Mouse (Mus musculus): ENCODE measurements around the gene Smc1b. TPM values are rescaled to one million over a fixed set of nuclear protein-coding genes. Genes with fewer than 3 reads are reported as not detected.

The Smc1b gene
- polyA plus RNA-seq, 1 experiment from 2014 or later, result 0.11 TPM

- no peaks in the 10 kb centered on the region for H3K9me3 ChIP-seq (replicated peaks; ENCODE audit: control insufficient read depth, low read length)
- WGBS (ENCODE audit: insufficient replicate concordance), result 82% methylated on average over 5 of the region's 5 CpGs
- no peaks in the 10 kb centered on the region; the same call in 1 of the 2 replicates for H3K27me3 ChIP-seq (ENCODE audit: control insufficient read depth, insufficient read depth, low read length)
- H3K4me1 ChIP-seq (ENCODE audit: control insufficient read depth, insufficient read depth, low read length), result no peaks in the 10 kb centered on the region
- ATAC-seq (replicated peaks; ENCODE audit: insufficient number of reproducible peaks, low FRiP score, low TSS enrichment), result no peak
- H3K27ac ChIP-seq (ENCODE audit: low read depth, low read length), result no peak overlapping the region
- H3K9ac ChIP-seq (ENCODE audit: low read depth, low read length), result no peak overlapping the region
- no peak overlapping the region for H3K4me3 ChIP-seq (ENCODE audit: low read depth, low read length)
- H3K36me3 ChIP-seq (ENCODE audit: control insufficient read depth, insufficient read depth, low read length), result no peaks in the 10 kb centered on the region
- H3K4me2 ChIP-seq, result no peak overlapping the region
These were observed 12.5 kb upstream of the Smc1b start for GRCm38 (mm10) chr15:85144249-85144648.

- H3K9me3 ChIP-seq (replicated peaks; ENCODE audit: control insufficient read depth, low read length), result no peaks in the 10 kb centered on the region
- H3K27me3 ChIP-seq (ENCODE audit: control insufficient read depth, insufficient read depth, low read length), result no peaks in the 10 kb centered on the region; the same call in 1 of the 2 replicates
- no peak overlapping the region for H3K4me2 ChIP-seq
- H3K27ac ChIP-seq (ENCODE audit: low read depth, low read length), result no peak overlapping the region
- ATAC-seq (replicated peaks; ENCODE audit: insufficient number of reproducible peaks, low FRiP score, low TSS enrichment), result no peak
- no peaks in the 10 kb centered on the region for H3K36me3 ChIP-seq (ENCODE audit: control insufficient read depth, insufficient read depth, low read length)
- H3K9ac ChIP-seq (ENCODE audit: low read depth, low read length), result no peak overlapping the region
- H3K4me3 ChIP-seq (ENCODE audit: low read depth, low read length), result no peak overlapping the region
- no peaks in the 10 kb centered on the region for H3K4me1 ChIP-seq (ENCODE audit: control insufficient read depth, insufficient read depth, low read length)
- 98% methylated on average over 1 of the region's 1 CpGs for WGBS (ENCODE audit: insufficient replicate concordance)
These were observed 12.0 kb upstream of the Smc1b start for GRCm38 (mm10) chr15:85143747-85144146.

- Histone ChIP-seq H3K4me1 (ENCODE audit: control insufficient read depth, insufficient read depth, low read length) (no peaks in the 10 kb centered on the region), H3K4me3 (ENCODE audit: low read depth, low read length) (no peak overlapping the region), H3K27me3 (ENCODE audit: control insufficient read depth, insufficient read depth, low read length) (no peaks in the 10 kb centered on the region; the same call in 1 of the 2 replicates), H3K27ac (ENCODE audit: low read depth, low read length) (no peak overlapping the region), H3K36me3 (ENCODE audit: control insufficient read depth, insufficient read depth, low read length) (no peaks in the 10 kb centered on the region), H3K9me3 (replicated peaks; ENCODE audit: control insufficient read depth, low read length) (no peaks in the 10 kb centered on the region), H3K4me2 (no peak overlapping the region), H3K9ac (ENCODE audit: low read depth, low read length) (no peak overlapping the region)
- ATAC-seq (replicated peaks; ENCODE audit: insufficient number of reproducible peaks, low FRiP score, low TSS enrichment), result no peak
- 90% methylated on average over 11 of the region's 11 CpGs for WGBS (ENCODE audit: insufficient replicate concordance)
These were observed 11.4 kb upstream of the Smc1b start for GRCm38 (mm10) chr15:85143161-85143560.

GRCm38 (mm10) chr15:85142441-85142840 lies 10.7 kb upstream of the Smc1b start:
- H3K9me3 ChIP-seq (replicated peaks; ENCODE audit: control insufficient read depth, low read length), result no peaks in the 10 kb centered on the region
- H3K4me3 ChIP-seq (ENCODE audit: low read depth, low read length), result no peak overlapping the region
- H3K27ac ChIP-seq (ENCODE audit: low read depth, low read length), result no peak overlapping the region
- H3K9ac ChIP-seq (ENCODE audit: low read depth, low read length), result no peak overlapping the region
- no peaks in the 10 kb centered on the region for H3K36me3 ChIP-seq (ENCODE audit: control insufficient read depth, insufficient read depth, low read length)
- peaks cover under 1% of the 10 kb centered on the region; the same call in 1 of the 2 replicates for H3K27me3 ChIP-seq (ENCODE audit: control insufficient read depth, insufficient read depth, low read length)
- WGBS (ENCODE audit: insufficient replicate concordance), result 56% methylated on average over 2 of the region's 2 CpGs
- ATAC-seq (replicated peaks; ENCODE audit: insufficient number of reproducible peaks, low FRiP score, low TSS enrichment), result no peak
- no peak overlapping the region for H3K4me2 ChIP-seq
- no peaks in the 10 kb centered on the region for H3K4me1 ChIP-seq (ENCODE audit: control insufficient read depth, insufficient read depth, low read length)

- no peaks in the 10 kb centered on the region for H3K4me1 ChIP-seq (ENCODE audit: control insufficient read depth, insufficient read depth, low read length)
- H3K36me3 ChIP-seq (ENCODE audit: control insufficient read depth, insufficient read depth, low read length), result no peaks in the 10 kb centered on the region
- H3K9me3 ChIP-seq (replicated peaks; ENCODE audit: control insufficient read depth, low read length), result no peaks in the 10 kb centered on the region
- no peak overlapping the region for H3K4me3 ChIP-seq (ENCODE audit: low read depth, low read length)
- H3K27me3 ChIP-seq (ENCODE audit: control insufficient read depth, insufficient read depth, low read length), result peaks cover 2% of the 10 kb centered on the region; the same call in 1 of the 2 replicates
- no peak overlapping the region for H3K27ac ChIP-seq (ENCODE audit: low read depth, low read length)
- 81% methylated on average over 10 of the region's 10 CpGs for WGBS (ENCODE audit: insufficient replicate concordance)
- H3K9ac ChIP-seq (ENCODE audit: low read depth, low read length), result no peak overlapping the region
- ATAC-seq (replicated peaks; ENCODE audit: insufficient number of reproducible peaks, low FRiP score, low TSS enrichment), result no peak
- no peak overlapping the region for H3K4me2 ChIP-seq
These were observed 9.5 kb upstream of the Smc1b start for GRCm38 (mm10) chr15:85141290-85141689.

GRCm38 (mm10) chr15:85135143-85135542 lies 3.4 kb upstream of the Smc1b start:
- H3K4me1 ChIP-seq (ENCODE audit: control insufficient read depth, insufficient read depth, low read length), result no peaks in the 10 kb centered on the region
- H3K9me3 ChIP-seq (replicated peaks; ENCODE audit: control insufficient read depth, low read length), result no peaks in the 10 kb centered on the region
- H3K4me3 ChIP-seq (ENCODE audit: low read depth, low read length), result no peak overlapping the region
- H3K27ac ChIP-seq (ENCODE audit: low read depth, low read length), result no peak overlapping the region
- no peak overlapping the region for H3K4me2 ChIP-seq
- no peak for ATAC-seq (replicated peaks; ENCODE audit: insufficient number of reproducible peaks, low FRiP score, low TSS enrichment)
- no peak overlapping the region for H3K9ac ChIP-seq (ENCODE audit: low read depth, low read length)
- H3K27me3 ChIP-seq (ENCODE audit: control insufficient read depth, insufficient read depth, low read length), result 0 out of 2 replicates have a peak, but pooled peaks cover 6% of the 10 kb centered on the region
- WGBS (ENCODE audit: insufficient replicate concordance), result 39% methylated on average over 9 of the region's 9 CpGs
- no peaks in the 10 kb centered on the region for H3K36me3 ChIP-seq (ENCODE audit: control insufficient read depth, insufficient read depth, low read length)

- Histone ChIP-seq H3K36me3 (ENCODE audit: control insufficient read depth, insufficient read depth, low read length) (no peaks in the 10 kb centered on the region), H3K4me1 (ENCODE audit: control insufficient read depth, insufficient read depth, low read length) (no peaks in the 10 kb centered on the region), H3K4me3 (ENCODE audit: low read depth, low read length) (peak overlapping the region; percentile 34), H3K9me3 (replicated peaks; ENCODE audit: control insufficient read depth, low read length) (no peaks in the 10 kb centered on the region), H3K27ac (ENCODE audit: low read depth, low read length) (no peak overlapping the region), H3K9ac (ENCODE audit: low read depth, low read length) (no peak overlapping the region), H3K27me3 (ENCODE audit: control insufficient read depth, insufficient read depth, low read length) (0 out of 2 replicates have a peak, but pooled peaks cover 3% of the 10 kb centered on the region), H3K4me2 (peak overlapping the region; percentile 67)
- WGBS (ENCODE audit: insufficient replicate concordance), result 20% methylated on average over 10 of the region's 10 CpGs
- ATAC-seq (replicated peaks; ENCODE audit: insufficient number of reproducible peaks, low FRiP score, low TSS enrichment), result no peak
These were observed 393 bp upstream of the Smc1b start for GRCm38 (mm10) chr15:85132193-85132520.

- ATAC-seq (replicated peaks; ENCODE audit: insufficient number of reproducible peaks, low FRiP score, low TSS enrichment), result no peak
- no peak overlapping the region for H3K27ac ChIP-seq (ENCODE audit: low read depth, low read length)
- no peak overlapping the region for H3K4me2 ChIP-seq
- no peaks in the 10 kb centered on the region for H3K27me3 ChIP-seq (ENCODE audit: control insufficient read depth, insufficient read depth, low read length)
- H3K9ac ChIP-seq (ENCODE audit: low read depth, low read length), result no peak overlapping the region
- H3K4me1 ChIP-seq (ENCODE audit: control insufficient read depth, insufficient read depth, low read length), result no peaks in the 10 kb centered on the region
- no peak overlapping the region for H3K4me3 ChIP-seq (ENCODE audit: low read depth, low read length)
- no peaks in the 10 kb centered on the region for H3K9me3 ChIP-seq (replicated peaks; ENCODE audit: control insufficient read depth, low read length)
- H3K36me3 ChIP-seq (ENCODE audit: control insufficient read depth, insufficient read depth, low read length), result no peaks in the 10 kb centered on the region
- WGBS (ENCODE audit: insufficient replicate concordance), result 39% methylated on average over 1 of the region's 1 CpGs
These were observed 46.1 kb downstream of the Smc1b start for GRCm38 (mm10) chr15:85085641-85086040.

- H3K27ac ChIP-seq (ENCODE audit: low read depth, low read length), result no peak overlapping the region
- H3K27me3 ChIP-seq (ENCODE audit: control insufficient read depth, insufficient read depth, low read length), result no peaks in the 10 kb centered on the region
- H3K36me3 ChIP-seq (ENCODE audit: control insufficient read depth, insufficient read depth, low read length), result no peaks in the 10 kb centered on the region
- ATAC-seq (replicated peaks; ENCODE audit: insufficient number of reproducible peaks, low FRiP score, low TSS enrichment), result no peak
- H3K4me3 ChIP-seq (ENCODE audit: low read depth, low read length), result no peak overlapping the region
- H3K4me2 ChIP-seq, result no peak overlapping the region
- H3K9me3 ChIP-seq (replicated peaks; ENCODE audit: control insufficient read depth, low read length), result no peaks in the 10 kb centered on the region
- WGBS (ENCODE audit: insufficient replicate concordance), result 71% methylated on average over 2 of the region's 2 CpGs
- no peak overlapping the region for H3K9ac ChIP-seq (ENCODE audit: low read depth, low read length)
- no peaks in the 10 kb centered on the region for H3K4me1 ChIP-seq (ENCODE audit: control insufficient read depth, insufficient read depth, low read length)
These were observed 59.1 kb downstream of the Smc1b start for GRCm38 (mm10) chr15:85072651-85073050.

Measured in heart, embryonic 11.5 days (tissue).